ENCODE assay signal across 18 mouse cellular contexts in the genomic region with DNA sequence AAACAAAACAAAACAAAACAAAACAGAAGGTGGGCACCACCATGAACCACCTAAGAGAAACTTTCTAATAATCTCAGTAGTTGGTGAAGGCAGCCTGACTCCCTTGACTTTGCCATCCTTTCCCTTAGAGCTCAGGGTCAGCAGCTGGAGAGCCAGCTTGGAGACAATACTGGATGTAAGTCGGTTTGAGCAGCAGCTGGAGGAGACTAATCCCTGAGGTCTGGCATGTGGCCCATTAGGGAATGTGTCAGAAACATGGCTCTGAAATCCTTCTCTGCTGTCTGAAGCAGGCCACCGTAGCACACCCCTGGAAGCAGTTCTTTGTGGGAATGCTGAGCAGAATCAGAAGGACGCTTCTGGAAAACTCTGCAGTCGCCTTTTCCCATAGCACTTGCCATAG. TPM values are rescaled to one million over a fixed set of nuclear protein-coding genes. Genes with fewer than 3 reads are reported as not detected.
DNase-seq lines count a peak whose midpoint lies in the region; ATAC-seq lines count a peak whose summit lies in the region.
"Had no signal": no experiment of that assay in that cellular context is flagged by ENCODE, and none has a peak within 500 bp of the region (broad histone marks: within the 10 kb centered on the region; RNA-seq: fewer than 3 reads in every experiment).

No protein-coding gene starts in this region.

- no peak for ATAC-seq in heart, embryonic 12.5 days (ENCODE audit: insufficient number of reproducible peaks, low FRiP score)
- ATAC-seq: intestine, postnatal 0 days had no signal

- no peak overlapping the region for H3K27ac ChIP-seq in heart, embryonic 12.5 days (ENCODE audit: poor library complexity, severe bottlenecking)
- H3K27ac ChIP-seq: embryonic facial prominence, embryonic 15.5 days; forebrain, embryonic 12.5 days; hindbrain, embryonic 14.5 days; macrophage had no signal

- H3K9me3 ChIP-seq in heart, embryonic 12.5 days (replicated peaks), result no peaks in the 10 kb centered on the region
- H3K9me3 ChIP-seq: embryonic facial prominence, embryonic 15.5 days; forebrain, embryonic 12.5 days had no signal

- intact Hi-C loops in heart, postnatal 10 days (cut with DNase I), result no loop called here

- DNase-seq in adrenal gland, postnatal 25 days, result peak; percentile 23
- no peak for DNase-seq in adrenal gland, adult 2 months
- peak; percentile 67 to 77 for DNase-seq in heart, postnatal 10 days
- DNase-seq in 3T3-L1 (ENCODE audit: low read depth, low spot score), result peak; percentile 79
- peak; percentile 33 for DNase-seq in fibroblast of lung, adult 2 months (ENCODE audit: low read depth)
- no peak for DNase-seq in cerebellum, adult 11-12 months
- DNase-seq in right cerebral cortex, adult 18-20 months, result no peak
- DNase-seq: cerebellum, adult 18-20 months; kidney, postnatal 25 days; midbrain, embryonic 14.5 days; thymus, postnatal 36 days had no signal

- WGBS in heart, embryonic 12.5 days, result 80% methylated on average over 4 of the region's 4 CpGs

- no peak overlapping the region for H3K9ac ChIP-seq in heart, embryonic 12.5 days
- H3K9ac ChIP-seq: embryonic facial prominence, embryonic 15.5 days; forebrain, embryonic 12.5 days; hindbrain, embryonic 14.5 days had no signal

- peaks cover 95% of the 10 kb centered on the region for H3K36me3 ChIP-seq in heart, embryonic 12.5 days

- H3K4me2 ChIP-seq in heart, embryonic 12.5 days, result no peak overlapping the region
- H3K4me2 ChIP-seq: embryonic facial prominence, embryonic 15.5 days; forebrain, embryonic 12.5 days; hindbrain, embryonic 14.5 days; liver, embryonic 11.5 days had no signal

- H3K27me3 ChIP-seq in heart, embryonic 12.5 days (replicated peaks), result no peaks in the 10 kb centered on the region
- H3K27me3 ChIP-seq: embryonic facial prominence, embryonic 15.5 days; forebrain, embryonic 12.5 days had no signal

- no peak overlapping the region for H3K4me3 ChIP-seq in heart, embryonic 12.5 days
- H3K4me3 ChIP-seq: embryonic facial prominence, embryonic 15.5 days; forebrain, embryonic 12.5 days had no signal

- H3K4me1 ChIP-seq in heart, embryonic 12.5 days (replicated peaks), result no peaks in the 10 kb centered on the region
- H3K4me1 ChIP-seq: embryonic facial prominence, embryonic 15.5 days; forebrain, embryonic 12.5 days had no signal

RNA-seq across cellular contexts. Expression of gene Yars, which starts 21.9 kb away (rescaled TPM):
- 96.4 and 99.5 TPM in 2 replicates for total RNA-seq in adrenal gland, postnatal 25 days (2021)
- 10 to 100 TPM; 84.8 to 98.6 TPM for total RNA-seq in adrenal gland, adult 2 months (2021)
- 7.2 and 11.2 TPM in 2 replicates for polyA plus RNA-seq in adrenal gland, adult 2 months (2012; rRNA removed)
- 10 to 100 TPM; 38.8 to 39.2 TPM for total RNA-seq in heart, postnatal 10 days (2021)
- 49.3 and 55.8 TPM in 2 replicates for polyA plus RNA-seq in heart, embryonic 12.5 days (2016; fragmentation: Nextera tagmentation; extraction: Ambion mirVana)

RNA-seq across cellular contexts. Expression of gene S100pbp, which starts 21.9 kb away (rescaled TPM):
- 25.1 and 27.5 TPM in 2 replicates for total RNA-seq in adrenal gland, postnatal 25 days (2021)
- total RNA-seq in adrenal gland, adult 2 months (2021), result 10 to 100 TPM; 21.1 to 21.4 TPM
- 6.4 and 7.5 TPM in 2 replicates for polyA plus RNA-seq in adrenal gland, adult 2 months (2012; rRNA removed)
- total RNA-seq in heart, postnatal 10 days (2021), result 10 to 100 TPM; 18.0 to 21.7 TPM
- polyA plus RNA-seq in heart, embryonic 12.5 days (2016; fragmentation: Nextera tagmentation; extraction: Ambion mirVana), result 21.3 and 22.6 TPM in 2 replicates

RNA-seq across cellular contexts. Expression of gene C77080, which starts 49.7 kb away (rescaled TPM):
- total RNA-seq in adrenal gland, postnatal 25 days (2021), result 14.5 and 17.8 TPM in 2 replicates
- 10 to 100 TPM; 15.5 to 30.5 TPM for total RNA-seq in adrenal gland, adult 2 months (2021)
- polyA plus RNA-seq in adrenal gland, adult 2 months (2012; rRNA removed), result 20.4 and 21.3 TPM in 2 replicates
- 1 to 10 TPM; 4.9 to 5.9 TPM for total RNA-seq in heart, postnatal 10 days (2021)
- polyA plus RNA-seq in heart, embryonic 12.5 days (2016; fragmentation: Nextera tagmentation; extraction: Ambion mirVana), result 1.2 and 1.6 TPM in 2 replicates

Comparison
In these comparisons a context has a peak if more than half of its experiments do, and no peak if none do; other contexts are left out.
1. DNase-seq: peak in adrenal gland, postnatal 25 days (single experiment), heart, postnatal 10 days (2 of 2), 3T3-L1 (single experiment) and fibroblast of lung, adult 2 months (single experiment); none in adrenal gland, adult 2 months (single experiment), cerebellum, adult 11-12 months (single experiment) and right cerebral cortex, adult 18-20 months (single experiment).